Mouse (Mus musculus) lung, embryonic 15.5 days (tissue): ENCODE measurements at regions not wholly inside any gene's neighbourhood (a gene's known extent, or its start where the extent isn't known, plus 50 kb on each side); places are given as distances from the start of the nearest gene placed in this dataset.

Source experiments
- ATAC-seq: fragments of 200-750 bp; cut with Nextera tagmentation; 2 replicates; pipeline ENCODE4 v1.8.0; 2017; ENCODE audit warnings: moderate number of reproducible peaks, borderline replicate concordance; ENCODE audit not compliant: low FRiP score, low TSS enrichment; ENCODE audit errors: extremely low read depth
- H3K27ac ChIP-seq: fragments of 300-500 bp; sonication (generic); 2 replicates; pipeline ENCODE4 v1.5.1; 2015; ENCODE audit warnings: moderate library complexity, mild to moderate bottlenecking, inconsistent platforms
- H3K27me3 ChIP-seq: fragments of 300-500 bp; sonication (generic); 2 replicates; pipeline ENCODE4 v1.6.1; 2015; ENCODE audit warnings: inconsistent platforms
- H3K36me3 ChIP-seq: fragments of 300-500 bp; sonication (generic); 2 replicates; pipeline ENCODE4 v1.6.1; 2015; ENCODE audit warnings: inconsistent platforms
- H3K4me1 ChIP-seq: fragments of 300-500 bp; sonication (generic); 2 replicates; pipeline ENCODE4 v1.6.1; 2015; ENCODE audit warnings: inconsistent platforms
- H3K4me2 ChIP-seq: fragments of 300-500 bp; sonication (generic); 2 replicates; pipeline ENCODE4 v1.6.1; 2015; ENCODE audit warnings: inconsistent platforms, mild to moderate bottlenecking, moderate library complexity
- H3K4me3 ChIP-seq: fragments of 300-500 bp; sonication (generic); 2 replicates; pipeline ENCODE4 v1.5.1; 2015; ENCODE audit warnings: mild to moderate bottlenecking, inconsistent platforms
- H3K9ac ChIP-seq: fragments of 300-500 bp; sonication (generic); 2 replicates; pipeline ENCODE4 v1.6.1; 2015; ENCODE audit warnings: inconsistent platforms
- H3K9me3 ChIP-seq: fragments of 300-500 bp; sonication (generic); 2 replicates; pipeline ENCODE4 v1.6.1; 2016; ENCODE audit warnings: inconsistent platforms
- WGBS: fragments of 180-500 bp; shearing (Covaris S2); methylation state at CpG from one replicate; pipeline ENCODE4 v1.1.7; 2015; 5-methylcytosine and 5-hydroxymethylcytosine counted together

DNA sequence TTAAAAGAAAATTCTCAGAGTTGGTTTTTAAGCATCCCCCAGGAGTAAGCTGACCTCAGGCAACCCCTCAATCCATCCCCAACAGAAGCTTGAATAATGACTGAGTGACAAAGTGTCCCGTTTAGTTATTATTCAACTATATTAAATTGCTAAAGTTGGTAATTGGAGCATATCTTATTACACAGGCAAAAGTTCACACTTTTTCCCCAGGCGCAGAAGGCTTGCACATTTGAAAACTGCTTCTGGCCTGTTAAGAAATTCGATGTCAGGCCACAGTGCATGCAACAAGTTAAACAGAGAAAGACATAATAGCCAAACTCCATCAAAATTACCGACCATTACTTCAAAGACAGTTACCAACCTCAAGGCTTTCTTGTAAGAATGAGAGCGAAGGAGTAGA lies 240.3 kb downstream of the Pik3r1 start:
- H3K27me3 ChIP-seq = no peaks in the 10 kb centered on the region
- ATAC-seq = no peak
- H3K27ac ChIP-seq = no peak overlapping the region
- no peak overlapping the region for H3K4me3 ChIP-seq
- WGBS = 77% methylated on average over 5 of the region's 5 CpGs
- H3K36me3 ChIP-seq = no peaks in the 10 kb centered on the region
- no peak overlapping the region for H3K9ac ChIP-seq
- no peak overlapping the region for H3K4me2 ChIP-seq
- H3K4me1 ChIP-seq = no peaks in the 10 kb centered on the region
- no peaks in the 10 kb centered on the region for H3K9me3 ChIP-seq

- H3K4me2 ChIP-seq = no peak overlapping the region
- WGBS = 86% methylated on average over 3 of the region's 3 CpGs
- no peak overlapping the region for H3K4me3 ChIP-seq
- no peaks in the 10 kb centered on the region for H3K27me3 ChIP-seq
- H3K9ac ChIP-seq = no peak overlapping the region
- no peaks in the 10 kb centered on the region for H3K36me3 ChIP-seq
- no peak for ATAC-seq
- no peaks in the 10 kb centered on the region for H3K9me3 ChIP-seq
- no peak overlapping the region for H3K27ac ChIP-seq
- H3K4me1 ChIP-seq = no peaks in the 10 kb centered on the region
Observed at GRCm38 (mm10) chr13:101524781-101525180, 243.2 kb downstream of the Pik3r1 start.

DNA sequence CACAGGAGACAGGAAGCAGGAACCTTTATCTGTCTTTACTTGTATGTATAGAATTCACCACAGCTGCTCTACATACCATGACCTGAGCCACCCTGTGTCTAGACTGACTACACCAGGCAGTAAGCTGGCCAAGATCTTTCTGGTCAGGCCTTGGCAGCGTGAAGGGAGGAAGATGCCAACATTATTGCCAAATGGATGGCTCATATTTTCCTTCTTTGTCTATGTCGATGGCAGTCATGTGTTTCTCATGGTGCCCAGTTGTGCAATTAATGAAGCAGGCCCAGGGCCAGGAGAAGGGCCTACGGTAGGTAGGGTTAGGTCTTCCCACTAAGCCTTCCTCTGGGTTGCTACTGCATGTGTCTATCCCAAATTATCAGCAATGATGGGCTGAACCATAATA lies 243.8 kb downstream of the Pik3r1 start:
- Histone ChIP-seq H3K27me3 (no peaks in the 10 kb centered on the region), H3K9ac (no peak overlapping the region), H3K9me3 (no peaks in the 10 kb centered on the region), H3K27ac (no peak overlapping the region), H3K4me3 (no peak overlapping the region), H3K4me2 (no peak overlapping the region), H3K4me1 (no peaks in the 10 kb centered on the region), H3K36me3 (no peaks in the 10 kb centered on the region)
- 83% methylated on average over 3 of the region's 3 CpGs for WGBS
- no peak for ATAC-seq

DNA sequence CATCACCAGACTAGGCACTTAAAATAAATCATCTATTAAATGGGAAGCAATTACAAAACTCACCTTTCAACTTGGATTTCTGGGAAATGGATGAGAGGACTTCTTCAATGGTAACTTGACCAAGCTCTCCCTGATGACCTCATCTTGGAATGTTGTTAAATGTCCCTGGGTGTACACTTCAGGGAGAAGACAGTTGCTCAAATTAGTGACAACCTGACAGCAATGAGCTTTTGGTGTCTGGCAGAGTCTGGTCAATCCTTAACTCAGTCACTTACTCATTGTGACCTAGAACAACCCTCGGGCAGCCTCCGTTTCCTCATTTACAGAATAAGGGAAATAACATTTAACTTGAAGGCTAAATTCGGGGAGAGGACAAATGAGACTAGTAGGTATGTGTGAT lies 244.5 kb downstream of the Pik3r1 start:
- Histone ChIP-seq H3K27me3 (no peaks in the 10 kb centered on the region), H3K9ac (no peak overlapping the region), H3K4me1 (no peaks in the 10 kb centered on the region), H3K4me3 (no peak overlapping the region), H3K9me3 (no peaks in the 10 kb centered on the region), H3K36me3 (no peaks in the 10 kb centered on the region), H3K4me2 (no peak overlapping the region), H3K27ac (no peak overlapping the region)
- ATAC-seq = no peak
- WGBS = 77% methylated on average over 3 of the region's 3 CpGs

- Histone ChIP-seq H3K4me1 (no peaks in the 10 kb centered on the region), H3K27me3 (no peaks in the 10 kb centered on the region), H3K36me3 (no peaks in the 10 kb centered on the region), H3K9me3 (no peaks in the 10 kb centered on the region), H3K27ac (no peak overlapping the region), H3K4me2 (no peak overlapping the region), H3K9ac (no peak overlapping the region), H3K4me3 (no peak overlapping the region)
- 67% methylated on average over 2 of the region's 2 CpGs for WGBS
- no peak for ATAC-seq
Observed at GRCm38 (mm10) chr13:101522597-101522996, 245.4 kb downstream of the Pik3r1 start.

- no peak for ATAC-seq
- Histone ChIP-seq H3K27ac (no peak overlapping the region), H3K36me3 (no peaks in the 10 kb centered on the region), H3K27me3 (no peaks in the 10 kb centered on the region), H3K4me1 (no peaks in the 10 kb centered on the region), H3K9ac (no peak overlapping the region), H3K4me3 (no peak overlapping the region), H3K4me2 (no peak overlapping the region), H3K9me3 (no peaks in the 10 kb centered on the region; the same call in 1 of the 2 replicates)
- 44% methylated on average over 3 of the region's 3 CpGs for WGBS
Observed at GRCm38 (mm10) chr13:101513354-101513753, 254.7 kb downstream of the Pik3r1 start.

DNA sequence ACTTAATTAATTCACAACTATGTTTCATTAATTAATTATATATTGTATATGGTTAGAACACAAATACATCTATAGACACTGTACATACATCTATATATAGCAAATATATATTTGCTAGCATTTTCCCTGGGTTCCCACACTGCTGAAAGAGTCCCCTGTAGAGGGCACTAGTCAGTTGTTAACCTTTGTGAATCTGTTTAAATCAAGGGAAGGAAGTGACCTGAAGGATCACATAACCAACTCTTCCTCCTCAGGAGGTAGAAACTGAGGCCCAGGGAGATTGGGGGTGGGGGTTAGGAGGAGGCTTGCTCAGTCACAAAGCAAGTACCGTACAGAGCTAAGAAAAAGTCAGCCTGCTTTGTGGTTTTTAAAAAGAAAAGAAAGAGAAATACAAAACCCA lies 258.1 kb downstream of the Pik3r1 start:
- Histone ChIP-seq H3K9ac (no peak overlapping the region), H3K4me1 (no peaks in the 10 kb centered on the region), H3K4me2 (no peak overlapping the region), H3K9me3 (no peaks in the 10 kb centered on the region), H3K27ac (no peak overlapping the region), H3K36me3 (no peaks in the 10 kb centered on the region), H3K27me3 (no peaks in the 10 kb centered on the region), H3K4me3 (no peak overlapping the region)
- 65% methylated on average over 1 of the region's 1 CpGs for WGBS
- ATAC-seq = no peak

DNA sequence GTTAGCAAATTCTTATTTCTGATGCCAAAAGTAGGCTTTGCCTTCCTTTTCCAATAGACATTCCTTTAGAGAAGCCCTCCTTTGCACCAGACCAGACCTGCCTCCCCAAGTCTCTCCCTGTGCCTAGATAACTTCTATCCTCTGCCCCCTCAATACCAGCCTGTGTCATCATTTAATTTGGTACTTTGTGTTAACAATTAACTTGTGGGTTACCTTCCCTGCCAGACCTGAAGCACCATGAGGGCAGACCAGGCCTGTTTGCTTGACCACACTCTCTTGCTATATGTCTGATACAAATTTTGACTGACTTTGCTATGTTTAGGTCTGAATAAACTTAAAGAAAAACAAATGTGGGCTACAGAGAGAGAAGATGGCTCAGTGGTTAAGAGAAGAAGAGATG lies 259.7 kb downstream of the Pik3r1 start:
- Histone ChIP-seq H3K27ac (no peak overlapping the region), H3K4me1 (0 out of 2 replicates have a peak, but pooled peaks cover 3% of the 10 kb centered on the region)
- ATAC-seq = no peak

DNA sequence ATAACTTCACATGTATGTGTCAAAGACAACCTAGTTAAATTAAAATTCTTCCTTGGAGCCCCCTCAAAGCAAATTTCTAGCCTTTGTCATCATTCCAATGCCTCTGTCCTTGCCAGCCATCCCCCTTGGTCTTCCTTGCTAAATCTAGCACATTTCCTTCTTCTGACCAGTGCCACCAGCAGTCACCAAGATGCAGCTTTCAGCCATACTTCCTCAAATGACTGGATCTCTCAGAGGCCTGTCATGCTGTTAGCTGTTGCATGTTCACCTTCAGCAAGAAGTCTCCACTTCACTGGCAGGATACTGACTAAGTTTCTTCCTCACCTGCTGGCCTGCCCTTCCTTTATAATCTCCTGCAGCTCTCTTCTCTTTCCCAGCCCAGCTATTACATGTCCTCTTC lies 261.3 kb downstream of the Pik3r1 start:
- H3K36me3 ChIP-seq = no peaks in the 10 kb centered on the region
- H3K4me2 ChIP-seq = no peak overlapping the region
- H3K27me3 ChIP-seq = no peaks in the 10 kb centered on the region
- no peaks in the 10 kb centered on the region for H3K9me3 ChIP-seq
- no peak overlapping the region for H3K27ac ChIP-seq
- no peak overlapping the region for H3K4me3 ChIP-seq
- no peak for ATAC-seq
- H3K4me1 ChIP-seq = 0 out of 2 replicates have a peak, but pooled peaks cover 3% of the 10 kb centered on the region
- H3K9ac ChIP-seq = no peak overlapping the region

More for the DNA sequence above, 259.7 kb downstream of the Pik3r1 start:
- Histone ChIP-seq H3K27me3 (no peaks in the 10 kb centered on the region), H3K9me3 (no peaks in the 10 kb centered on the region), H3K4me3 (no peak overlapping the region), H3K9ac (no peak overlapping the region), H3K4me2 (no peak overlapping the region), H3K36me3 (no peaks in the 10 kb centered on the region)

GRCm38 (mm10) chr13:101505054-101505453 lies 263.0 kb downstream of the Pik3r1 start:
- Histone ChIP-seq H3K27me3 (no peaks in the 10 kb centered on the region), H3K9me3 (no peaks in the 10 kb centered on the region), H3K4me1 (0 out of 2 replicates have a peak, but pooled peaks cover 3% of the 10 kb centered on the region), H3K4me2 (no peak overlapping the region), H3K36me3 (no peaks in the 10 kb centered on the region), H3K27ac (no peak overlapping the region), H3K4me3 (no peak overlapping the region), H3K9ac (no peak overlapping the region)
- ATAC-seq = no peak
- 86% methylated on average over 1 of the region's 1 CpGs for WGBS

- Histone ChIP-seq H3K27me3 (no peaks in the 10 kb centered on the region), H3K27ac (no peak overlapping the region), H3K9ac (no peak overlapping the region), H3K4me1 (0 out of 2 replicates have a peak, but pooled peaks cover 3% of the 10 kb centered on the region), H3K36me3 (no peaks in the 10 kb centered on the region), H3K4me2 (no peak overlapping the region), H3K9me3 (no peaks in the 10 kb centered on the region), H3K4me3 (no peak overlapping the region)
- no peak for ATAC-seq
- 53% methylated on average over 5 of the region's 5 CpGs for WGBS
Observed at GRCm38 (mm10) chr13:101504241-101504640, 263.8 kb downstream of the Pik3r1 start.

GRCm38 (mm10) chr13:101501845-101502284 lies 266.2 kb downstream of the Pik3r1 start:
- no peak overlapping the region for H3K27ac ChIP-seq
- no peaks in the 10 kb centered on the region for H3K9me3 ChIP-seq
- no peak overlapping the region for H3K4me3 ChIP-seq
- H3K27me3 ChIP-seq = no peaks in the 10 kb centered on the region
- H3K9ac ChIP-seq = no peak overlapping the region
- no peaks in the 10 kb centered on the region for H3K36me3 ChIP-seq
- ATAC-seq = no peak
- 0 out of 2 replicates have a peak, but pooled peaks cover 3% of the 10 kb centered on the region for H3K4me1 ChIP-seq
- 70% methylated on average over 5 of the region's 5 CpGs for WGBS
- no peak overlapping the region for H3K4me2 ChIP-seq

DNA sequence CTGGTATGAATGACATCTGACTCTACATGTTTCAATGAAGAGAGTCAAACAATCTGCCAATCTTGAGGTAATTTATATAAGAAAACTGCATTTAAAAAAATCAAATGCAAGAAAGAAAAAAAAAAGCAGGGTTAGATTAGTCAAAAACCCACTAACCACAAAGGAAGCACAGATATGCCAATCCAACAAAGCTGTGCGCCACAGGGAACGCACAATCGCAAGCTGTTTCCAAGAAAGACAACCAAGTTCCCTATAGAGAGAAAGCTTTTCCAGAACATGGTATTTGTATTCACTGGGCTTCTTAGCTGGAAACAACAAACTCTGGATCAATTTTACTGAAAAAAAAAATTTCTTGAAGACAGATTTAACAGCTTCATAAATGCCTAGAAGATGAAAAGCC lies 267.0 kb downstream of the Pik3r1 start:
- no peak overlapping the region for H3K4me2 ChIP-seq
- 96% methylated on average over 3 of the region's 3 CpGs for WGBS
- no peak overlapping the region for H3K4me3 ChIP-seq
- no peaks in the 10 kb centered on the region for H3K27me3 ChIP-seq
- no peak overlapping the region for H3K9ac ChIP-seq
- ATAC-seq = no peak
- H3K4me1 ChIP-seq = 0 out of 2 replicates have a peak, but pooled peaks cover 3% of the 10 kb centered on the region
- no peaks in the 10 kb centered on the region for H3K9me3 ChIP-seq
- no peak overlapping the region for H3K27ac ChIP-seq
- H3K36me3 ChIP-seq = no peaks in the 10 kb centered on the region
